In genomic region chr5:129067231-129067834, GRCm38 (mm10) we compare ENCODE assay signal across 16 mouse cellular contexts. TPM values are rescaled to one million over a fixed set of nuclear protein-coding genes. Genes with fewer than 3 reads are reported as not detected.
DNase-seq lines count a peak whose midpoint lies in the region; ATAC-seq lines count a peak whose summit lies in the region.
"Had no signal": no experiment of that assay in that cellular context is flagged by ENCODE, and none has a peak within 500 bp of the region (broad histone marks: within the 10 kb centered on the region; RNA-seq: fewer than 3 reads in every experiment).

No protein-coding gene starts in this region.

- H3K9me3 ChIP-seq in lung, embryonic 16.5 days (ENCODE audit: control insufficient read depth, low read length), result no peaks in the 10 kb centered on the region
- H3K9me3 ChIP-seq: embryonic facial prominence, embryonic 10.5 days; limb, embryonic 12.5 days had no signal

- 40% methylated on average over 13 of the region's 13 CpGs for WGBS in lung, embryonic 16.5 days

- peaks cover 3% of the 10 kb centered on the region; the same call in 1 of the 2 replicates for H3K4me1 ChIP-seq in lung, embryonic 16.5 days (replicated peaks; ENCODE audit: control insufficient read depth, insufficient read depth, low read length)

- peak; percentile 18 for DNase-seq in gastrocnemius, adult 18-20 months (ENCODE audit: low spot score)
- no peak for DNase-seq in gastrocnemius, adult 8-10 months (ENCODE audit: low spot score in 2 of 2)
- DNase-seq in layer of hippocampus, adult 9-11 months, result peak; percentile 52
- DNase-seq in layer of hippocampus, adult 9-10 months (ENCODE audit: low spot score), result no peak
- peak; percentile 56 for DNase-seq in gastrocnemius, postnatal 25 days
- DNase-seq in thymus, postnatal 10 days (ENCODE audit: low spot score in 2 of 2), result no peak
- DNase-seq: adrenal gland, adult 2 months; cerebellum, postnatal 10 days; kidney, adult 8-10 months; layer of hippocampus, postnatal 36 days; right cerebral cortex, postnatal 4 days had no signal

- 0 out of 2 replicates have a peak overlapping the region, but pooled peaks have one; percentile 23 for H3K27ac ChIP-seq in lung, embryonic 16.5 days (ENCODE audit: low read length)
- H3K27ac ChIP-seq: embryonic facial prominence, embryonic 10.5 days; limb, embryonic 12.5 days had no signal

- no peaks in the 10 kb centered on the region for H3K36me3 ChIP-seq in lung, embryonic 16.5 days (ENCODE audit: control insufficient read depth, insufficient read depth, low read length)
- H3K36me3 ChIP-seq: embryonic facial prominence, embryonic 10.5 days; limb, embryonic 12.5 days had no signal

- H3K4me2 ChIP-seq in lung, embryonic 16.5 days (ENCODE audit: low read depth, low read length), result no peak overlapping the region
- H3K4me2 ChIP-seq: limb, embryonic 12.5 days had no signal

- no peak overlapping the region for H3K9ac ChIP-seq in lung, embryonic 16.5 days (ENCODE audit: low read length)
- H3K9ac ChIP-seq: limb, embryonic 12.5 days had no signal

- no peak overlapping the region for H3K4me3 ChIP-seq in lung, embryonic 16.5 days (ENCODE audit: low read length)
- H3K4me3 ChIP-seq: embryonic facial prominence, embryonic 10.5 days; limb, embryonic 12.5 days had no signal

- no peaks in the 10 kb centered on the region for H3K27me3 ChIP-seq in lung, embryonic 16.5 days (ENCODE audit: control insufficient read depth, insufficient read depth, low read depth, low read length)

- 0 out of 2 replicates have a peak, but pooled peaks have one; percentile 16 for ATAC-seq in lung, embryonic 16.5 days (ENCODE audit: low read depth)
- ATAC-seq in megakaryocyte, adult 5-6 weeks (ENCODE audit: poor library complexity, severe bottlenecking), result no peak
- ATAC-seq: hindbrain, embryonic 16.5 days had no signal

RNA-seq across cellular contexts. Expression of gene Adgrd1, which starts 29.2 kb away (rescaled TPM):
- 1 to 10 TPM; 3.5 to 5.7 TPM for total RNA-seq in gastrocnemius, adult 18-20 months (2021)
- 1 to 10 TPM; 1.7 to 3.8 (median 3.4) TPM for total RNA-seq in gastrocnemius, adult 8-10 months (2022)
- total RNA-seq in gastrocnemius, postnatal 25 days (2021), result 1 to 10 TPM; 4.9 to 6.6 TPM
- 1.7 and 1.8 TPM in 2 replicates for polyA plus RNA-seq in lung, embryonic 16.5 days (2015; fragmentation: Nextera tagmentation; extraction: Ambion mirVana)
- 0.07 TPM in 1 of 2 replicates, not detected in the other for total RNA-seq in megakaryocyte, adult 5-6 weeks (2015)
- not detected in 2 replicates for total RNA-seq in megakaryocyte, adult 5-6 weeks (2017)
- polyA plus RNA-seq: embryonic facial prominence, embryonic 10.5 days; limb, embryonic 12.5 days had no signal

RNA-seq across cellular contexts. Expression of gene Ran, which starts 47.5 kb away (rescaled TPM):
- 10 to 100 TPM; 68.9 to 83.3 TPM for total RNA-seq in gastrocnemius, adult 18-20 months (2021)
- 10 to 100 TPM; 78.9 to 95.9 (median 82.7) TPM for total RNA-seq in gastrocnemius, adult 8-10 months (2022)
- total RNA-seq in gastrocnemius, postnatal 25 days (2021), result 10 to 100 TPM; 64.7 to 81.1 TPM
- 499 and 543 TPM in 2 replicates for polyA plus RNA-seq in lung, embryonic 16.5 days (2015; fragmentation: Nextera tagmentation; extraction: Ambion mirVana)
- 244 and 276 TPM in 2 replicates for total RNA-seq in megakaryocyte, adult 5-6 weeks (2015)
- total RNA-seq in megakaryocyte, adult 5-6 weeks (2017), result 240 and 264 TPM in 2 replicates

RNA-seq across cellular contexts. Expression of gene Stx2, which starts 59.0 kb away (rescaled TPM):
- total RNA-seq in gastrocnemius, adult 18-20 months (2021), result 1 to 10 TPM; 4.5 to 6.6 TPM
- total RNA-seq in gastrocnemius, adult 8-10 months (2022), result 1 to 10 TPM; 3.0 to 6.3 (median 5.8) TPM
- 1 to 10 TPM; 7.8 to 8.8 TPM for total RNA-seq in gastrocnemius, postnatal 25 days (2021)
- 28.3 and 29.5 TPM in 2 replicates for polyA plus RNA-seq in lung, embryonic 16.5 days (2015; fragmentation: Nextera tagmentation; extraction: Ambion mirVana)
- 16.2 and 17.0 TPM in 2 replicates for total RNA-seq in megakaryocyte, adult 5-6 weeks (2015)
- total RNA-seq in megakaryocyte, adult 5-6 weeks (2017), result 18.3 and 32.9 TPM in 2 replicates

Comparison
In these comparisons a context has a peak if more than half of its experiments do, and no peak if none do; other contexts are left out.
1. DNase-seq: peak in gastrocnemius, adult 18-20 months (single experiment), layer of hippocampus, adult 9-11 months (single experiment) and gastrocnemius, postnatal 25 days (single experiment); none in gastrocnemius, adult 8-10 months (0 of 2), layer of hippocampus, adult 9-10 months (single experiment) and thymus, postnatal 10 days (0 of 2).